Mouse (Mus musculus): ENCODE measurements around the gene Kcne1l. TPM values are rescaled to one million over a fixed set of nuclear protein-coding genes. Genes with fewer than 3 reads are reported as not detected.
A peak's percentile ranks its signal among the peaks of the same experiment; 100 is the strongest.

Kcne1l gene
- total RNA-seq (2021): not detected
- polyA plus RNA-seq (2012; rRNA removed): 0.66 and 1.1 TPM in 2 replicates
- long read RNA-seq: 0 reads

DNA sequence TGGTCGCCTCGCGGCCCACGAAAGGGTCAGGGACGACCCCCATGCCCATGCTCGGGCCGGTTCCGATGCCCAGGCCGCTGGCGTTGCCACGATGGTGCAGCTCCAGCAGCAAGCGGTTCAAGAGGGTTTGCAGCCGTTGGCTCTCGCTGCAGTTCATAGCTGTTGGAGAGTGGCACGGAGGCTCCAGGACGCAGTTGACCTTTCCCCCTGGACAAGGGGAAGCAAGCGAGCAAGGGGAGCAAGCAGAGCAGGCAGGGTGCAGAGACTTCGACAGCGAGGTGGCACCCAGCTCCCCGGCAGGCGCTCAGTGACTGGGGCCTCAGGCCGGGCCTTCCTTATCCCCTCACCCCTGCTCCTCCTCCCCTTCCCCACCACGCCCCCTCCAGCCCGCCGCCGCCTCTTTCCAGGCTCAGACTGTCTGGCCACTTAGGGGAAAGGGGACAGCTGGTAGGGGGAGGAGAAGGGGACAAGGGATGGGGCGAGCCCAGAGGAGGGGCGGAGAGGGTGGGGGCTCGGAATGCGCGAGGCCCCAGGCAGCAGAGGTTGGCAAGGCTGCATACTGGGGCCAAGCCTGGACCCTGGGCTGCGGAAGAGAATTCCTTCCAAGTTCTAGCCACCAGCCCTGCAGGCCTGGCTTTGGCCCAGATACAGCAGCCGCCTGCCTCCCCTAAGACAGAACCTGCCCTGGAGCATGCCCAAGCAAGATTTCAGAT, at the start of gene Kcne1l:
Kcne1l (minus strand) TSS at position 426 of the 713 bp plus-strand sequence.
- H3K9ac ChIP-seq (ENCODE audit: low read depth, low read length): no peak within 1 kb of the TSS; the same call in 1 of the 2 replicates
- no peaks in the 10 kb centered on the region for H3K36me3 ChIP-seq (ENCODE audit: control insufficient read depth, insufficient read depth, low read length)
- DNase-seq: no peak
- no peaks in the 10 kb centered on the region for H3K79me2 ChIP-seq (replicated peaks; ENCODE audit: control insufficient read depth, insufficient read depth, low read length)
- TF ChIP-seq EP300 (IDR thresholded peaks at IDR 0.05; ENCODE audit: insufficient read depth, low read depth, low read length) (no peak), POLR2A (IDR thresholded peaks at IDR 0.05; ENCODE audit: insufficient read depth, low read depth, low read length) (no peak), CTCF (IDR thresholded peaks at IDR 0.05) (no peak)
- no peak within 1 kb of the TSS for H3K4me3 ChIP-seq
- no peaks in the 10 kb centered on the region for H3K4me1 ChIP-seq (ENCODE audit: control insufficient read depth, insufficient read depth, low read length)
- peaks cover 5% of the 10 kb centered on the region; the same call in 1 of the 2 replicates for H3K27me3 ChIP-seq (ENCODE audit: control insufficient read depth, insufficient read depth, low read length)
- intact Hi-C loops (cut with DNase I): no loop called here
- WGBS: 22% methylated on average over 31 of the region's 33 CpGs
- no peak within 1 kb of the TSS for H3K27ac ChIP-seq

DNA sequence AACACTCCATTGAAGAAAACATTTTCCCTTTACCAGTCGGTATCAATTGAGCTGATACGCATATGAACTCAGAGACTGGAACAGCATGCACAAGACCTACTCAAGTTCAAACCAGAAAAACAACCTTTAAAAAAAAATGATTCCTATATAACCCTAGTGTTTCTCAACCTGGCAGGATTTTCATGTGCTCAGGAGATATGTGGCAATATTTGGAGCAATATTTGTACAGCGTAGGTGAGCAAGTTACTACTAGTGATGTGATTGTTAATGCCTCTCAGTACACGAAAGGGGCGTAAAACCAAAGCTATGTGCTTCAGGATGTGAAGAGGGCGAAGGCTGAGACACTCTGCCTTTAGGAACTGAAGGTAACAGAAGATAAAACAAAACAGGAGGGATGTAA, 30.1 kb upstream of the Kcne1l start:
- Histone ChIP-seq H3K4me3 (no peak overlapping the region), H3K79me2 (replicated peaks; ENCODE audit: control insufficient read depth, insufficient read depth, low read length) (no peaks in the 10 kb centered on the region), H3K4me1 (ENCODE audit: control insufficient read depth, insufficient read depth, low read length) (no peaks in the 10 kb centered on the region), H3K27ac (no peak overlapping the region), H3K27me3 (ENCODE audit: control insufficient read depth, insufficient read depth, low read length) (no peaks in the 10 kb centered on the region), H3K36me3 (ENCODE audit: control insufficient read depth, insufficient read depth, low read length) (no peaks in the 10 kb centered on the region), H3K9ac (ENCODE audit: low read depth, low read length) (no peak overlapping the region)
- TF ChIP-seq EP300 (IDR thresholded peaks at IDR 0.05; ENCODE audit: insufficient read depth, low read depth, low read length) (no peak), POLR2A (IDR thresholded peaks at IDR 0.05; ENCODE audit: insufficient read depth, low read depth, low read length) (no peak), CTCF (IDR thresholded peaks at IDR 0.05) (no peak)
- DNase-seq: no peak
- intact Hi-C loops (cut with DNase I): no loop called here
- WGBS: 90% methylated on average over 6 of the region's 6 CpGs

GRCm38 (mm10) chrX:142335502-142335901, 29.4 kb upstream of the Kcne1l start:
- no peaks in the 10 kb centered on the region for H3K27me3 ChIP-seq (ENCODE audit: control insufficient read depth, insufficient read depth, low read length)
- 86% methylated on average over 5 of the region's 5 CpGs for WGBS
- no peak overlapping the region for H3K9ac ChIP-seq (ENCODE audit: low read depth, low read length)
- no peaks in the 10 kb centered on the region for H3K36me3 ChIP-seq (ENCODE audit: control insufficient read depth, insufficient read depth, low read length)
- no peaks in the 10 kb centered on the region for H3K79me2 ChIP-seq (replicated peaks; ENCODE audit: control insufficient read depth, insufficient read depth, low read length)
- no peak for TF ChIP-seq POLR2A (IDR thresholded peaks at IDR 0.05; ENCODE audit: insufficient read depth, low read depth, low read length)
- TF ChIP-seq EP300 (IDR thresholded peaks at IDR 0.05; ENCODE audit: insufficient read depth, low read depth, low read length): no peak
- DNase-seq: no peak
- intact Hi-C loops (cut with DNase I): no loop called here
- no peaks in the 10 kb centered on the region for H3K4me1 ChIP-seq (ENCODE audit: control insufficient read depth, insufficient read depth, low read length)
- H3K4me3 ChIP-seq: no peak overlapping the region
- H3K27ac ChIP-seq: no peak overlapping the region

DNA sequence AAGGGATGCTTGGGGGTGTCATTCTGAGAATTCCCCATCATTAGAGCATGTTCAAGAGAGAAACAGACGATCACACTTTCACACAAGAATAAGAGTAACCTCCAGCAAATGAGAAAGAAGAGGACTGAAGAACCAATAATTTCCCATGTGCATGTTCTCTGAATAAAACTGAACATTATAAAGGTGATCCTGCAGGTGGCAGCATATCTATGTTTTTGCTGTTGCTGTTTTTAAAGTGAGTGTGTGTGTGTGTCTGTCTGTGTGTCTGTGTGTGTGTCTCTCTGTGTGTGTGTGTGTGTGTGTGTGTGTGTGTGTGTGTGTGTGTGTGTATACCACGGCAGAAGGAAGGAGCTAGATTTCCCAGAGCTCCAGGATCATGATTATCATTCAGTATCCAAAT, 19.7 kb upstream of the Kcne1l start:
- H3K4me1 ChIP-seq (ENCODE audit: control insufficient read depth, insufficient read depth, low read length): no peaks in the 10 kb centered on the region
- H3K4me3 ChIP-seq: no peak overlapping the region
- no peaks in the 10 kb centered on the region for H3K27me3 ChIP-seq (ENCODE audit: control insufficient read depth, insufficient read depth, low read length)
- H3K27ac ChIP-seq: no peak overlapping the region
- no peak for DNase-seq
- TF ChIP-seq CTCF (IDR thresholded peaks at IDR 0.05) (peak; percentile 35), POLR2A (IDR thresholded peaks at IDR 0.05; ENCODE audit: insufficient read depth, low read depth, low read length) (no peak)
- no peaks in the 10 kb centered on the region for H3K79me2 ChIP-seq (replicated peaks; ENCODE audit: control insufficient read depth, insufficient read depth, low read length)
- intact Hi-C loops (cut with DNase I): loop anchor here (5.0 kb wide), 1 partner anchor 217 kb away; no protein-coding TSS in a partner anchor
- no peak overlapping the region for H3K9ac ChIP-seq (ENCODE audit: low read depth, low read length)
- H3K36me3 ChIP-seq (ENCODE audit: control insufficient read depth, insufficient read depth, low read length): no peaks in the 10 kb centered on the region
- WGBS: 51% methylated on average over 2 of the region's 2 CpGs

GRCm38 (mm10) chrX:142316106-142316505, 10.0 kb upstream of the Kcne1l start:
- H3K9ac ChIP-seq (ENCODE audit: low read depth, low read length): no peak overlapping the region
- WGBS: 79% methylated on average over 9 of the region's 9 CpGs
- no peak overlapping the region for H3K27ac ChIP-seq
- TF ChIP-seq POLR2A (IDR thresholded peaks at IDR 0.05; ENCODE audit: insufficient read depth, low read depth, low read length) (no peak), EP300 (IDR thresholded peaks at IDR 0.05; ENCODE audit: insufficient read depth, low read depth, low read length) (no peak), CTCF (IDR thresholded peaks at IDR 0.05) (no peak)
- H3K79me2 ChIP-seq (replicated peaks; ENCODE audit: control insufficient read depth, insufficient read depth, low read length): no peaks in the 10 kb centered on the region
- H3K4me3 ChIP-seq: no peak overlapping the region
- intact Hi-C loops (cut with DNase I): no loop called here
- no peaks in the 10 kb centered on the region for H3K27me3 ChIP-seq (ENCODE audit: control insufficient read depth, insufficient read depth, low read length)
- DNase-seq: no peak
- H3K4me1 ChIP-seq (ENCODE audit: control insufficient read depth, insufficient read depth, low read length): no peaks in the 10 kb centered on the region
- H3K36me3 ChIP-seq (ENCODE audit: control insufficient read depth, insufficient read depth, low read length): no peaks in the 10 kb centered on the region

GRCm38 (mm10) chrX:142315270-142315669, 9.2 kb upstream of the Kcne1l start:
- H3K36me3 ChIP-seq (ENCODE audit: control insufficient read depth, insufficient read depth, low read length): no peaks in the 10 kb centered on the region
- H3K27ac ChIP-seq: no peak overlapping the region
- intact Hi-C loops (cut with DNase I): loop anchor here (2.0 kb wide), 1 partner anchor 78 kb away; no protein-coding TSS in a partner anchor
- DNase-seq: no peak
- no peaks in the 10 kb centered on the region for H3K27me3 ChIP-seq (ENCODE audit: control insufficient read depth, insufficient read depth, low read length)
- H3K4me1 ChIP-seq (ENCODE audit: control insufficient read depth, insufficient read depth, low read length): no peaks in the 10 kb centered on the region
- no peak overlapping the region for H3K4me3 ChIP-seq
- TF ChIP-seq POLR2A (IDR thresholded peaks at IDR 0.05; ENCODE audit: insufficient read depth, low read depth, low read length): no peak
- no peak for TF ChIP-seq EP300 (IDR thresholded peaks at IDR 0.05; ENCODE audit: insufficient read depth, low read depth, low read length)
- TF ChIP-seq CTCF (IDR thresholded peaks at IDR 0.05): no peak
- no peak overlapping the region for H3K9ac ChIP-seq (ENCODE audit: low read depth, low read length)
- WGBS: 71% methylated on average over 8 of the region's 8 CpGs
- H3K79me2 ChIP-seq (replicated peaks; ENCODE audit: control insufficient read depth, insufficient read depth, low read length): no peaks in the 10 kb centered on the region
